Mouse (Mus musculus): ENCODE measurements around the gene Insl6. TPM values are rescaled to one million over a fixed set of nuclear protein-coding genes. Genes with fewer than 3 reads are reported as not detected.

Gene Insl6
- total and polyA plus RNA-seq, 3 experiments, result 2.2 to 9.9 TPM; not detected in 1

GRCm38 (mm10) chr19:29323416-29324049 is 1.6 kb downstream of the Insl6 start (continued):
- no peak for TF ChIP-seq POLR2AphosphoS2 (IDR thresholded peaks at IDR 0.05; ENCODE audit: low read length)
- TF ChIP-seq EP300 (IDR thresholded peaks at IDR 0.05; ENCODE audit: low read depth in 1 of 2, low read length in 2 of 2), result peak in 1 of 2 experiments; percentile 23; a peak in 2 of 4 replicates
- no peak for TF ChIP-seq MEF2A (IDR thresholded peaks at IDR 0.05; ENCODE audit: extremely low read depth, insufficient replicate concordance, low read depth, low read length, poor library complexity, severe bottlenecking)
- peak; percentile 8; the same call in 1 of the 2 replicates for TF ChIP-seq RAD21 (IDR thresholded peaks at IDR 0.05; ENCODE audit: low read depth, low read length)
- TF ChIP-seq CHD2 (IDR thresholded peaks at IDR 0.05; ENCODE audit: low read length), result no peak
- TF ChIP-seq BHLHE40 (IDR thresholded peaks at IDR 0.05; ENCODE audit: borderline replicate concordance, low read depth, low read length), result no peak
- no peak for TF ChIP-seq KAT2A (conservative IDR thresholded peaks at IDR 0.05; ENCODE audit: low read depth, low read length)
- TF ChIP-seq HCFC1 (IDR thresholded peaks at IDR 0.05; ENCODE audit: low read depth, low read length), result peak; percentile 8
- TF ChIP-seq POLR2A (IDR thresholded peaks at IDR 0.05; ENCODE audit: control insufficient read depth in 1 of 2, insufficient read depth in 1 of 2, low read depth in 1 of 2, low read length in 2 of 2, poor library complexity in 1 of 2), result no peak

DNA sequence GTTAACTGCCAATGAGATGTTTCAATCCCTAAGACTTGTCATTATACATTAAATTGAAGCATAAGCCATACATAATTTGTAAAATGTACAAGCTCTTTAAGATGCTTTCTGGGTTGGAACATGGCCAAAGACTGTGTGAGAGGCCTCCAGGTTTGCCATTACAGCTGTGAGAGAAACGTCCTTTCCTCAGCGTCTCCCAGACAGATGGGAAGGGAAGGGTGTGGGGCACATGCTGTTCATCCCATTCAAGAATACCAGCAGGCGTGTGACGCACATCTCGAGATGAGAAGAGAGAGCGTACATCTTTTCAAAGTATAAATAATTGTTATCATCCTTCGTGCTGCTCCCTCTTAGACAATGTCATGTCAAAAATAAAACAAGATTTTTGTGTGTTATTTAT is 12.5 kb downstream of the Insl6 start:
- no peaks in the 10 kb centered on the region for H3K79me2 ChIP-seq (ENCODE audit: control insufficient read depth, insufficient read depth, low read length, poor library complexity)
- TF ChIP-seq ZC3H11A (IDR thresholded peaks at IDR 0.05; ENCODE audit: low read depth, low read length) (no peak), MXI1 (IDR thresholded peaks at IDR 0.05; ENCODE audit: low read depth, low read length) (no peak), ZNF384 (IDR thresholded peaks at IDR 0.05; ENCODE audit: low read depth, low read length) (no peak), JUND (IDR thresholded peaks at IDR 0.05; ENCODE audit: low read depth, low read length) (no peak), USF2 (IDR thresholded peaks at IDR 0.05; ENCODE audit: borderline replicate concordance in 1 of 2, insufficient read depth in 1 of 2, low read depth in 1 of 2, low read length in 2 of 2) (no peak), ZMIZ1 (IDR thresholded peaks at IDR 0.05; ENCODE audit: low read depth, low read length) (no peak), HCFC1 (IDR thresholded peaks at IDR 0.05; ENCODE audit: low read depth, low read length) (no peak)
- H3K27me3 ChIP-seq (ENCODE audit: control insufficient read depth in 1 of 2, insufficient read depth in 2 of 2, low read length in 2 of 2), result no peaks in the 10 kb centered on the region
- no peak overlapping the region for H3K4me3 ChIP-seq (ENCODE audit: control insufficient read depth in 1 of 2, insufficient read depth in 1 of 2, low read depth in 2 of 2, low read length in 2 of 2)
- H3K9me3 ChIP-seq (replicated peaks; ENCODE audit: insufficient read depth, low read length), result no peaks in the 10 kb centered on the region
- H3K9ac ChIP-seq (ENCODE audit: control insufficient read depth, low read depth, low read length, poor library complexity, severe bottlenecking), result no peak overlapping the region
- no peak overlapping the region for H3K27ac ChIP-seq (ENCODE audit: control insufficient read depth, low read depth, low read length)
- no peaks in the 10 kb centered on the region for H3K4me1 ChIP-seq (ENCODE audit: control insufficient read depth in 1 of 2, insufficient read depth in 2 of 2, low read length in 2 of 2)
- H3K36me3 ChIP-seq (ENCODE audit: control insufficient read depth in 1 of 2, insufficient read depth in 2 of 2, low read length in 2 of 2), result peaks cover 0 to 14% of the 10 kb centered on the region in 2 experiments; a peak in 2 of 4 replicates
- DNase-seq (ENCODE audit: low read depth, low spot score), result no peak

- H3K4me1 ChIP-seq (ENCODE audit: control insufficient read depth in 1 of 2, insufficient read depth in 2 of 2, low read length in 2 of 2), result no peaks in the 10 kb centered on the region
- no peak for DNase-seq (ENCODE audit: low read depth, low spot score)
- H3K27ac ChIP-seq (ENCODE audit: control insufficient read depth, low read depth, low read length), result no peak overlapping the region
- H3K27me3 ChIP-seq (ENCODE audit: control insufficient read depth in 1 of 2, insufficient read depth in 2 of 2, low read length in 2 of 2), result no peaks in the 10 kb centered on the region
- H3K36me3 ChIP-seq (ENCODE audit: control insufficient read depth in 1 of 2, insufficient read depth in 2 of 2, low read length in 2 of 2), result peaks cover 0 to 14% of the 10 kb centered on the region in 2 experiments; a peak in 2 of 4 replicates
- H3K9me3 ChIP-seq (replicated peaks; ENCODE audit: insufficient read depth, low read length), result no peaks in the 10 kb centered on the region
- H3K9ac ChIP-seq (ENCODE audit: control insufficient read depth, low read depth, low read length, poor library complexity, severe bottlenecking), result no peak overlapping the region
- H3K4me3 ChIP-seq (ENCODE audit: control insufficient read depth in 1 of 2, insufficient read depth in 1 of 2, low read depth in 2 of 2, low read length in 2 of 2), result no peak overlapping the region
- no peaks in the 10 kb centered on the region for H3K79me2 ChIP-seq (ENCODE audit: control insufficient read depth, insufficient read depth, low read length, poor library complexity)
- TF ChIP-seq KAT2A (conservative IDR thresholded peaks at IDR 0.05; ENCODE audit: low read depth, low read length), result no peak
- TF ChIP-seq NELFE (IDR thresholded peaks at IDR 0.05; ENCODE audit: low read depth, low read length), result no peak
- TF ChIP-seq ELF1 (IDR thresholded peaks at IDR 0.05; ENCODE audit: low read depth, low read length), result no peak
- no peak for TF ChIP-seq SIN3A (IDR thresholded peaks at IDR 0.05; ENCODE audit: low read length)
- no peak for TF ChIP-seq UBTF (IDR thresholded peaks at IDR 0.05; ENCODE audit: borderline replicate concordance, insufficient read depth, low read depth, low read length)
- no peak for TF ChIP-seq TCF12 (IDR thresholded peaks at IDR 0.05; ENCODE audit: low read depth, low read length)
- no peak for TF ChIP-seq SMC3 (IDR thresholded peaks at IDR 0.05; ENCODE audit: low read depth, low read length)
- TF ChIP-seq ETS1 (IDR thresholded peaks at IDR 0.05; ENCODE audit: low read depth, low read length), result no peak
- no peak for TF ChIP-seq POLR2A (IDR thresholded peaks at IDR 0.05; ENCODE audit: control insufficient read depth in 1 of 2, insufficient read depth in 1 of 2, low read depth in 1 of 2, low read length in 2 of 2, poor library complexity in 1 of 2)
- no peak for TF ChIP-seq MEF2A (IDR thresholded peaks at IDR 0.05; ENCODE audit: extremely low read depth, insufficient replicate concordance, low read depth, low read length, poor library complexity, severe bottlenecking)
- TF ChIP-seq USF1 (IDR thresholded peaks at IDR 0.05; ENCODE audit: low read depth, low read length), result no peak
- no peak for TF ChIP-seq MXI1 (IDR thresholded peaks at IDR 0.05; ENCODE audit: low read depth, low read length)
- TF ChIP-seq RCOR1 (IDR thresholded peaks at IDR 0.05; ENCODE audit: low read depth, low read length), result no peak
- TF ChIP-seq ZC3H11A (IDR thresholded peaks at IDR 0.05; ENCODE audit: low read depth, low read length), result no peak
- TF ChIP-seq CHD1 (IDR thresholded peaks at IDR 0.05; ENCODE audit: low read depth, low read length), result no peak
- TF ChIP-seq USF2 (IDR thresholded peaks at IDR 0.05; ENCODE audit: borderline replicate concordance in 1 of 2, insufficient read depth in 1 of 2, low read depth in 1 of 2, low read length in 2 of 2), result no peak
- TF ChIP-seq E2F4 (IDR thresholded peaks at IDR 0.05; ENCODE audit: borderline replicate concordance, low read depth, low read length), result no peak
- TF ChIP-seq MAFK (IDR thresholded peaks at IDR 0.05; ENCODE audit: borderline replicate concordance, low read depth, low read length), result no peak
- no peak for TF ChIP-seq ZMIZ1 (IDR thresholded peaks at IDR 0.05; ENCODE audit: low read depth, low read length)
Measured at GRCm38 (mm10) chr19:29311791-29312190, 13.4 kb downstream of the Insl6 start.
